Mouse (Mus musculus) stomach, embryonic 16.5 days (tissue): ENCODE results near the gene Rims4. TPM values are rescaled to one million over a fixed set of nuclear protein-coding genes. Genes with fewer than 3 reads are reported as not detected.

Source experiments
- ATAC-seq: fragments of 200-750 bp; cut with Nextera tagmentation; 2 replicates; pipeline ENCODE4 v1.8.0; 2017; ENCODE audit warnings: moderate number of reproducible peaks, moderate TSS enrichment; ENCODE audit not compliant: insufficient read depth, low FRiP score
- H3K27ac ChIP-seq: fragments of 300-500 bp; sonication (generic); 2 replicates; pipeline ENCODE4 v1.5.1; 2014; ENCODE audit warnings: low read length
- H3K27me3 ChIP-seq: fragments of 300-500 bp; sonication (generic); 2 replicates; pipeline ENCODE4 v1.6.1; 2014; ENCODE audit warnings: low read length, control low read depth, mixed read lengths; ENCODE audit not compliant: control insufficient read depth, insufficient read depth
- H3K36me3 ChIP-seq: fragments of 300-500 bp; sonication (generic); 2 replicates; pipeline ENCODE4 v1.6.1; 2014; ENCODE audit warnings: low read length; ENCODE audit not compliant: control insufficient read depth, insufficient read depth
- H3K4me1 ChIP-seq: fragments of 300-500 bp; sonication (generic); 2 replicates; pipeline ENCODE4 v1.6.1; 2014; ENCODE audit warnings: low read length, control low read depth, mixed read lengths; ENCODE audit not compliant: control insufficient read depth, insufficient read depth
- H3K4me2 ChIP-seq: fragments of 300-500 bp; sonication (generic); 2 replicates; pipeline ENCODE4 v1.6.1; 2014; ENCODE audit warnings: low read depth, low read length, mixed read lengths
- H3K4me3 ChIP-seq: fragments of 300-500 bp; sonication (generic); replicated peaks from 2 replicates; pipeline ENCODE4 v1.5.1; 2014; ENCODE audit warnings: mild to moderate bottlenecking, low read length
- H3K9ac ChIP-seq: fragments of 300-500 bp; sonication (generic); 2 replicates; pipeline ENCODE4 v1.6.1; 2014; ENCODE audit warnings: low read length
- H3K9me3 ChIP-seq: fragments of 300-500 bp; sonication (generic); replicated peaks from 2 replicates; pipeline ENCODE4 v1.6.1; 2016; ENCODE audit warnings: low read length, control low read depth; ENCODE audit not compliant: control insufficient read depth
- WGBS: fragments of 180-500 bp; shearing (Covaris S2); extraction: QIAGEN DNeasy Blood & Tissue Kit; methylation state at CpG from one replicate; pipeline ENCODE4 v1.1.7; 2014; 5-methylcytosine and 5-hydroxymethylcytosine counted together
- polyA plus RNA-seq: library from polyadenylated mRNA; unstranded; fragments of >200 nt; fragmentation: Nextera tagmentation; extraction: Ambion mirVana; gene quantifications from 2 replicates; pipeline ENCODE4 v1.2.1, GENCODE M21; 2015

Rims4 gene
- polyA plus RNA-seq, 1 experiment from 2014 or later, result 0.40 TPM

DNA sequence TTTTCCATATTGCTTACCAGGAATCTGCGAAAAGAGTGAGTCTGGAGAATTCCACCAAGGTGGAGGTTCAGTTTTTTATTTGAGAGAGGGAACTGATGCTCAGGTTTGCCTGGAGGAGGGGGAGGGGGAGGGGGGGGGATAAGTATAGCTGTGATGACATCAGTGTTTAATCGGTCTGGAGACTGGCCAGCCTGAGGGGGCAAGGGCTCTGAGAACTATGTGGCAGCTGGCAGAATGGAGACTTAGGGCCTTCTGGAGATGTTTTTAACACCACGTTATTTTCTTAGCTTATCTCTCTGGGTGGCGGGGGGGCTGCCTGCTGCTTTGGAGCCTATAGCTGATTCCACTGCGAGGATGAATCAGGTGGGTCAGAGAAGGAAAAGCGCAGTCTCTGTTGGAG is 24.6 kb upstream of the Rims4 start:
- Histone ChIP-seq H3K36me3 (no peaks in the 10 kb centered on the region), H3K4me2 (no peak overlapping the region), H3K9ac (no peak overlapping the region), H3K4me3 (no peak overlapping the region), H3K27me3 (no peaks in the 10 kb centered on the region), H3K4me1 (no peaks in the 10 kb centered on the region), H3K27ac (no peak overlapping the region), H3K9me3 (no peaks in the 10 kb centered on the region)
- ATAC-seq, result no peak
- 59% methylated on average over 6 of the region's 6 CpGs for WGBS

DNA sequence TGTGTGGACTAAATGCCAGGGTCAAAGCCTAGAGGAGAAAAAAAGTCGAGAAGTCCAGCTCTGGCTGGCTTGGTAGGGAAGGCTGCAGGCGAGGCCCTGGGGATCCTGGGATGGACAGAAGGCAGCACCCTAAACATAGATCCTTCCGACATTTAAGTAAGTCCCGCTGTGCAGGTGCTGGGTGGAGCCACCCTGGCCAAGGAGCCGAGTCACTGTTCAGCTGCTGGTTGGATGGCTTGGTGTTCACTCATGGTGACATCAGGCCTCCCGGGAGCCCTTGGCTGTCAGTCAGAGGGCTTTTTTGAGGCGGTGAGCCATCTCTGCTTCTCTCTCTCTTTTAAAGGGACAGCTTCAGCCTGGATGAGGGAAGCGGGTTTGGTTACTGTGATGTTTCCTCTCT is 21.0 kb upstream of the Rims4 start:
- Histone ChIP-seq H3K4me3 (no peak overlapping the region), H3K9ac (no peak overlapping the region), H3K9me3 (no peaks in the 10 kb centered on the region), H3K4me2 (no peak overlapping the region), H3K27me3 (no peaks in the 10 kb centered on the region), H3K4me1 (no peaks in the 10 kb centered on the region), H3K36me3 (no peaks in the 10 kb centered on the region), H3K27ac (no peak overlapping the region)
- no peak for ATAC-seq
- 36% methylated on average over 8 of the region's 8 CpGs for WGBS

DNA sequence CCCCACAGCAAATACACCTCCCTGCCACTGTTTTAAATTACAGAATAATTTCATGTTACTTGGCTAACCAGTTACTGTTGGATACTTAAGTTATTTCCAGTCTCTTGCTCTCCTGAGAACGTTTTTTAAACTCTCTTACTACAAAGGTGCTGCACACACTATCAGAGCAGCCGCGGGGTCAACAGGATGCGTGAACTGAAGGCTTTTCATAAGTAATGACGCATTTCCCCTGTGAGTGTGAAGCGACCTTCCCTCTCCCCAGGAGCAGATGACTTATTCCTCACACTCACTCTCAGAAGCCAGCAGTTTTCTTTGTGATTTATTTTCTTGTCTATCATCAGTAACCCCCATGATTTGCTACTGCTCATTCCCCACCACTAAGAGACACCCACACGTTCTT is 13.7 kb upstream of the Rims4 start:
- Histone ChIP-seq H3K4me3 (no peak overlapping the region), H3K36me3 (no peaks in the 10 kb centered on the region), H3K27me3 (no peaks in the 10 kb centered on the region), H3K27ac (no peak overlapping the region), H3K4me2 (no peak overlapping the region), H3K4me1 (no peaks in the 10 kb centered on the region), H3K9me3 (no peaks in the 10 kb centered on the region), H3K9ac (no peak overlapping the region)
- 27% methylated on average over 7 of the region's 7 CpGs for WGBS
- ATAC-seq, result no peak

DNA sequence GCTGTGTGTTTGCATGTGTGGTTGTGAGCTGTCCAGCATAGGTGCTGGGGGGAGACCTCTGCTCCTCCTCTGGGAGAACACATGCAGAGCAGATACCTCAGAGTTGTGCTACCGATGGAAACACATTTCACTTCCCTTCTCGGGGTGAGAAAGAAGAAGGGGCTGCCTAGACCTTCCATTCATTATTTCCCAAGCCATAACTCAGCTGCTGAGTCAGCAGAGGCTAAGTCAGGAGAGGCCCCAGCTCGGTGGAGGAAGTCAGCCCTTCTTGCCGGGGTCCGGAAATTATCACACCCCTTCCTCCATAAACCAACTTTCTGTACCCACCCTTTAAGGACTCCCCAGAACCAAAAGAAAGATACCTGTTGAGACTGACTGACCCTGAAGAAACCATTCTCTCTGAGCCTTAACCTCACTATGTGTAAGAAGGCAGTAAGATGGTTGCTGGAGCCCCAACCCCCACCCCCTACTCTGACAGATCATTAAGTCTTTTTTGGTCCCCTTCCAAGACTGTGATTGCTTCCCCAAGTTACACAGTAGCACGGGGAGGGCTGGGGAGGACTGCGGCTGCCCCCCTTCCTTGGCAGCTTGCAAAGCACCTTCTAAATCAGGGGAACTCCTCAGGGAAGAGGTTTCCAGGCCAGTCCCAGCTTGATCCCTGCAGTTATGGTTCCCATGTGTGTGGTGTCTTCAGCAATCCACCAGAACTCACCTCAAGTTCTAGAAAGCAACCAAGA is 10.1 kb upstream of the Rims4 start:
- Histone ChIP-seq H3K27me3 (no peaks in the 10 kb centered on the region), H3K27ac (no peak overlapping the region), H3K4me3 (no peak overlapping the region), H3K36me3 (no peaks in the 10 kb centered on the region), H3K9ac (no peak overlapping the region), H3K4me2 (no peak overlapping the region), H3K9me3 (no peaks in the 10 kb centered on the region), H3K4me1 (no peaks in the 10 kb centered on the region)
- ATAC-seq, result no peak
- 54% methylated on average over 7 of the region's 7 CpGs for WGBS

DNA sequence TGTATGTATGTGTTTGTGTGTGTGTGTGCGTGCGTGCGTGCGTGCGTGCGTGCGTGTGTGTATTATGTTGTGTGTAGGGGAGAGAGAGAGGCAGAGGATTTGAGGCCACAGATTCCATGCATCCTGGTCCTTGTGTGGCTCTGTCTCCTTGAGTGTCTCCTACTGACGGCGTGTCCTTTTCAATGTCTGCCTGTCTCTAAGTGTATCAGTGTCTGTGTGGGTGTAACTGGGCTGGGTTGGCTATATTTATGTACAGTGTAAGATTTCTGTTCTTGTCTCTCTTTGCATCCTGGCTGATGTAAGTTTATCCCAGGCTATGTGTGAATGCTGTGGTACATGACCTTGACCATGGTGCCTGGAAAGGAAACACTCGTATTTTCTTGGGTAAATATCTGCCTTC is 6.6 kb upstream of the Rims4 start:
- ATAC-seq, result no peak
- H3K9me3 ChIP-seq, result no peaks in the 10 kb centered on the region
- H3K27me3 ChIP-seq, result peaks cover 9% of the 10 kb centered on the region; the same call in 1 of the 2 replicates
- no peak overlapping the region for H3K4me3 ChIP-seq
- H3K9ac ChIP-seq, result no peak overlapping the region
- no peak overlapping the region for H3K4me2 ChIP-seq
- H3K4me1 ChIP-seq, result no peaks in the 10 kb centered on the region
- WGBS, result 91% methylated on average over 10 of the region's 10 CpGs
- H3K36me3 ChIP-seq, result no peaks in the 10 kb centered on the region
- H3K27ac ChIP-seq, result no peak overlapping the region

DNA sequence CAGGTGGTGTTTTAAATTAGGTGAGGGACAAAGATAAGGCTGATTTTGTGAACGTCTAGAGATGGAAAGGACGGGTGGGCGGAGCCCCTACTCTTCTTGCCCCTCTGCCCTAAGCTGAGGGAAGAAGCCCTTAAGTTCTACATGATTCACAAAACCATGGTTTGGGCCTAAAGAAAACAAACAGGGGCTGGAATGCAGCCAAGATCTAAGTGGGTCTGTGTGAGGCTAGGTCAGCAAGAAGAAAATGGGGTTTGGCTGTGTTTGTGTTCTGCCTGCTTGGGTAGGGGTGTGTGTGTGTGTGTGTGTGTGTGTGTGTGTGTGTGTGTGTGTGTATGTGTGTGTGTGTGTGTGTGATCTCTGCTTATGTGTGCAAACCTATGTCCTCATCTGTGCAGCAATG is 6.0 kb upstream of the Rims4 start:
- no peaks in the 10 kb centered on the region for H3K4me1 ChIP-seq
- 50% methylated on average over 3 of the region's 3 CpGs for WGBS
- H3K9me3 ChIP-seq, result no peaks in the 10 kb centered on the region
- peaks cover 14% of the 10 kb centered on the region for H3K27me3 ChIP-seq
- no peak overlapping the region for H3K27ac ChIP-seq
- no peak overlapping the region for H3K9ac ChIP-seq
- H3K4me3 ChIP-seq, result no peak overlapping the region
- no peaks in the 10 kb centered on the region for H3K36me3 ChIP-seq
- ATAC-seq, result no peak
- H3K4me2 ChIP-seq, result no peak overlapping the region

DNA sequence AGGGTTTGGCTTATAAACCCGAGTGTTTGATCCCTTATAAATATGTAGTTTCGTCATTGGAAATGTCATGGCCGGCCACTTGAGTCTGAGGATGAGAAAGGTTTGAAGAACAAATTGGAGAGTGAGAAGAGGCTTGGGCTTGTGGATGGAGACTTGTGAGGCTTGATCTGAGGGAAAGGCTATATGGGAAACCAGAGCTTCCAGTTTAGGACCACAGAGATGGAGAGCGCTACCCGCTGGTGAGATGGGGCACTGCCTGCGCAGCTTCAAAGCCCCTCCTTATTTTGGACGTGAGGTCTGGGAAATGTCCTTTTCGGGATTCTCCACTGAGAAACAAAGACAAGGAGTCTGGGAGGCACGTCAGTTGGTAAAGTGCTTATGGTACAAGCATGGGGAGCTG is 4.6 kb upstream of the Rims4 start:
- Histone ChIP-seq H3K9me3 (no peaks in the 10 kb centered on the region), H3K4me1 (peaks cover 4% of the 10 kb centered on the region), H3K27ac (no peak overlapping the region), H3K4me3 (no peak overlapping the region), H3K36me3 (no peaks in the 10 kb centered on the region), H3K4me2 (no peak overlapping the region), H3K9ac (no peak overlapping the region), H3K27me3 (peaks cover 28% of the 10 kb centered on the region)
- 58% methylated on average over 9 of the region's 9 CpGs for WGBS
- no peak for ATAC-seq

DNA sequence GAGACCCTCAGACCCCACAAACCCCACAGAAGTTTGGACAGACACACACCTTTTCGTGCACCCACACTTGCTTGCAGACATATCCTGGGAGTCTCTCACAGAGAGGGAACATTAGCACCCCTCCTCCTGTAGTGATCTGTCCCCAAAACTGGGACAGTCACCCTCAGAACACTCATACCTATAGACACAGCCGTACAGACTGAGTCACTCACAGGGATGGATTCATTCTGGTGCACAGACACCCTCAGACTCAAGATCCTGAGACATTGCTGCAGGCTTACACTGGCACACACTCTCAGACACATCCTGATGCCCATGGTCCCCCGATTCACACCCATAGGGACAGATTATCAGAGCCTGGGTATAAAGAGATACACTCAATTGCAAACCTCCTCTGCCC is 1.1 kb upstream of the Rims4 start:
- Histone ChIP-seq H3K9me3 (no peaks in the 10 kb centered on the region), H3K36me3 (no peaks in the 10 kb centered on the region), H3K4me1 (peaks cover 5% of the 10 kb centered on the region), H3K27me3 (peaks cover 58% of the 10 kb centered on the region), H3K4me2 (no peak overlapping the region), H3K4me3 (no peak overlapping the region), H3K9ac (no peak overlapping the region), H3K27ac (no peak overlapping the region)
- no peak for ATAC-seq
- WGBS, result 76% methylated on average over 3 of the region's 3 CpGs

DNA sequence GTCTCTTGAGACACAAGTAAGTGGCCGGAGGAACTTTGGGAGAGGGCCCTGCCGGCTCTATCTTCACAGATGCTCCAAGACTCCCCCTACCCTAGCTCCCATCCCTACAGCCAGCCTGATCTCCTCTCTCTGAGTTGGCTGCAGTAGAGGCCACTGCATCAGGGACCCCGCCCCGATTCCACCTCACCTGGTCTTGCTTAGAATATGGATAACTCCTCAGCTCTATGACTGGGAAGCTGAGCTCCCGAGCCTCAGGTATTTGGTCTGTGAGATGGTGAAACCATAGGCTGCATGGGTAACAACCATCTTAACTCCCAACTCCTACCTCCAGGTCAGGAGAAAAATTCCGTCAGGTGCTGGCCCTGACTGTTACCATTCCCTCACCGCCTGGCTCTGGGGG is 1.8 kb downstream of the Rims4 start:
- H3K4me1 ChIP-seq, result peaks cover 5% of the 10 kb centered on the region
- peaks cover 71% of the 10 kb centered on the region for H3K27me3 ChIP-seq
- 80% methylated on average over 7 of the region's 7 CpGs for WGBS
- no peaks in the 10 kb centered on the region for H3K36me3 ChIP-seq
- no peaks in the 10 kb centered on the region for H3K9me3 ChIP-seq
- H3K27ac ChIP-seq, result no peak overlapping the region
- H3K4me3 ChIP-seq, result no peak overlapping the region
- H3K4me2 ChIP-seq, result no peak overlapping the region
- no peak for ATAC-seq
- H3K9ac ChIP-seq, result no peak overlapping the region
